Mouse (Mus musculus) embryonic facial prominence, embryonic 10.5 days (tissue): ENCODE results near the gene Cacng2. TPM values are rescaled to one million over a fixed set of nuclear protein-coding genes. Genes with fewer than 3 reads are reported as not detected.

Source experiments
- DNase-seq: peaks from one replicate; pipeline ENCODE4 v3.0.0-alpha.2; 2017; ENCODE audit warnings: low spot score
- H3K27ac ChIP-seq: fragments of 300-500 bp; sonication (generic); replicated peaks from 2 replicates; pipeline ENCODE4 v1.5.1; 2016; ENCODE audit warnings: mild to moderate bottlenecking
- H3K27me3 ChIP-seq: fragments of 300-500 bp; sonication (generic); replicated peaks from 2 replicates; pipeline ENCODE4 v1.6.1; 2016; ENCODE audit warnings: low read depth, mild to moderate bottlenecking; ENCODE audit not compliant: poor library complexity, severe bottlenecking
- H3K36me3 ChIP-seq: fragments of 300-500 bp; sonication (generic); replicated peaks from 2 replicates; pipeline ENCODE4 v1.6.1; 2016; ENCODE audit warnings: mild to moderate bottlenecking, moderate library complexity
- H3K4me1 ChIP-seq: fragments of 300-500 bp; sonication (generic); 2 replicates; pipeline ENCODE4 v1.6.1; 2016
- H3K4me3 ChIP-seq: fragments of 300-500 bp; sonication (generic); 2 replicates; pipeline ENCODE4 v1.5.1; 2016; ENCODE audit warnings: mild to moderate bottlenecking, moderate library complexity
- H3K9me3 ChIP-seq: fragments of 300-500 bp; sonication (generic); 2 replicates; pipeline ENCODE4 v1.6.1; 2016; ENCODE audit warnings: mild to moderate bottlenecking
- WGBS: fragments of 180-500 bp; shearing (Covaris S2); methylation state at CpG from one replicate; pipeline ENCODE4 v1.1.7; 2016; 5-methylcytosine and 5-hydroxymethylcytosine counted together
- polyA plus RNA-seq: library from polyadenylated mRNA; unstranded; fragments of >200 nt; fragmentation: Nextera tagmentation; extraction: Ambion mirVana; gene quantifications from 2 replicates; pipeline ENCODE4 v1.2.1, GENCODE M21; 2016

Gene Cacng2
- polyA plus RNA-seq, 1 experiment from 2014 or later: 0.11 TPM

- no peak for DNase-seq
- no peak overlapping the region for H3K27ac ChIP-seq
- no peaks in the 10 kb centered on the region for H3K36me3 ChIP-seq
- H3K4me1 ChIP-seq: peaks cover 12% of the 10 kb centered on the region; the same call in 1 of the 2 replicates
- no peak overlapping the region for H3K4me3 ChIP-seq
- peaks cover 4% of the 10 kb centered on the region; the same call in 1 of the 2 replicates for H3K27me3 ChIP-seq
- H3K9me3 ChIP-seq: no peaks in the 10 kb centered on the region
- 71% methylated on average over 15 of the region's 15 CpGs for WGBS
Observed at GRCm38 (mm10) chr15:78078776-78079628, 40.8 kb downstream of the Cacng2 start.

DNA sequence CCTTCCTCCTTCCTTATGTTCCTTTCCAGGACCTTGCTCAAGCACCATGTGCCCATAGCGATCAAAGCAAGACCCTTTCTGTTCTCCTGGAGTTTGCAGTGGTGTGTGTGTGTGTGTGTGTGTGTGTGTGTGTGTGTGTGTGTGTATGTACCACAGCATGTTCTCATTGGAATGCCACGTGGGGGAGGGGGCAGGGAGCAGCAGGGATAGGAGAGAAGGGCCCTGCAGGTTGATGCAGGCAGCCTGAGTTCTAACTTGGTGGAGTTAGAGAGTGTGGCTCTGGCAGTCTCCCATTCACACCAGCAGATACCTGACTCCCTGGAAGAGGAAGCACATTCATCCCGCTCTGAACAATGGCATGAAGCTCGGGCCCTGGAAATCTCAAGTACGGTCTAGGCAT lies 41.6 kb downstream of the Cacng2 start:
- Histone ChIP-seq H3K4me1 (peaks cover 9% of the 10 kb centered on the region; the same call in 1 of the 2 replicates), H3K27ac (no peak overlapping the region), H3K4me3 (no peak overlapping the region), H3K27me3 (peaks cover 4% of the 10 kb centered on the region; the same call in 1 of the 2 replicates), H3K36me3 (no peaks in the 10 kb centered on the region), H3K9me3 (no peaks in the 10 kb centered on the region)
- DNase-seq: no peak
- 65% methylated on average over 5 of the region's 5 CpGs for WGBS

DNA sequence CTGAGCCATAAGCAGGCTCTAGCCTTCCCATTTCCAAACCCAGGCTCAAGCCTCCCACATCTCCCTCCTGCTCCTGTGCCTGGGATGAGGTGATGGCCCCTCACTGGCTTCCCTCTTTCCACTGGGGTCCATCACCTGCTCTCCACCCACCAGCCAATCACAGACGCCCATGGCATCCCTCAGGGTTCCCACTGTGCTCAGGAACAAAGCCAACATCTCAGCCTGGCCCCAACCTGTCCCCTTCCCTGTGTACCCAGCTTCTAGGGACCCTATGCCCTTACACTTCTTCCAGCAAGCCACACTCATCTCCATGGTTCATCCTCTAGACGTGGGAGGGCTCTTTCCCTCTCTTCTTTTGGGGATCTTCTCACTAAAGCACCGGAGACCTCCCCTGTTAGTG lies 43.9 kb downstream of the Cacng2 start:
- no peaks in the 10 kb centered on the region for H3K9me3 ChIP-seq
- H3K27me3 ChIP-seq: peaks cover 4% of the 10 kb centered on the region; the same call in 1 of the 2 replicates
- H3K27ac ChIP-seq: no peak overlapping the region
- 41% methylated on average over 3 of the region's 3 CpGs for WGBS
- no peaks in the 10 kb centered on the region for H3K36me3 ChIP-seq
- H3K4me3 ChIP-seq: no peak overlapping the region
- no peak for DNase-seq
- H3K4me1 ChIP-seq: no peaks in the 10 kb centered on the region

GRCm38 (mm10) chr15:78073109-78073508 lies 46.7 kb downstream of the Cacng2 start:
- Histone ChIP-seq H3K9me3 (no peaks in the 10 kb centered on the region), H3K27me3 (peaks cover 4% of the 10 kb centered on the region; the same call in 1 of the 2 replicates), H3K27ac (no peak overlapping the region), H3K4me3 (no peak overlapping the region), H3K4me1 (no peaks in the 10 kb centered on the region), H3K36me3 (no peaks in the 10 kb centered on the region)
- DNase-seq: no peak
- 86% methylated on average over 7 of the region's 7 CpGs for WGBS

GRCm38 (mm10) chr15:78066475-78066874 lies 53.4 kb downstream of the Cacng2 start:
- Histone ChIP-seq H3K4me1 (no peaks in the 10 kb centered on the region), H3K36me3 (no peaks in the 10 kb centered on the region), H3K27me3 (no peaks in the 10 kb centered on the region), H3K27ac (no peak overlapping the region), H3K9me3 (no peaks in the 10 kb centered on the region), H3K4me3 (no peak overlapping the region)
- peak; percentile 84 for DNase-seq
- 2% methylated on average over 5 of the region's 5 CpGs for WGBS

- H3K36me3 ChIP-seq: no peaks in the 10 kb centered on the region
- H3K27ac ChIP-seq: no peak overlapping the region
- DNase-seq: no peak
- 49% methylated on average over 5 of the region's 5 CpGs for WGBS
- H3K4me3 ChIP-seq: no peak overlapping the region
- H3K27me3 ChIP-seq: no peaks in the 10 kb centered on the region
- no peaks in the 10 kb centered on the region for H3K4me1 ChIP-seq
- H3K9me3 ChIP-seq: no peaks in the 10 kb centered on the region
Observed at GRCm38 (mm10) chr15:78065541-78065940, 54.3 kb downstream of the Cacng2 start.

DNA sequence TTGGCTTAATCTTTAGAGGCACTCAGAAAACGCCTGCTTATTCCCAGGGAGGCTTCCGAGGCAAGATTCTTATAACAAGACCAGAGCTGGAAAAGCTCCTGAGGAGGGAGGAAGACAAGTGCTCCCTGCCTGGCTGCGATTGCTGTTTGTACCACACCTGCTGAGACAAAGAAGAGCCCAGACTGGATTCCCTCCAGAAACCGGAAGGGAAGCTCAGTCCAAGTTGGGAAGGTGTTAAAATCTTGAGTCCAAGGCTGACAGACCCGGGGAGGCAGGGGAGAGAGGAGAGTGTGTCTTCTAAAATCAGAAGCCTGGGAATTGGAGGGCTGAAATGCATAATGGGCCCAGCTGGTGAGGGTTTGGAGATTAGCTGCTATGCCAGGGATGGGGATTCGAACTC lies 55.5 kb downstream of the Cacng2 start:
- WGBS: 56% methylated on average over 6 of the region's 6 CpGs
- no peaks in the 10 kb centered on the region for H3K27me3 ChIP-seq
- no peak for DNase-seq
- no peaks in the 10 kb centered on the region for H3K9me3 ChIP-seq
- H3K27ac ChIP-seq: no peak overlapping the region
- H3K4me3 ChIP-seq: no peak overlapping the region
- H3K4me1 ChIP-seq: no peaks in the 10 kb centered on the region
- no peaks in the 10 kb centered on the region for H3K36me3 ChIP-seq

- Histone ChIP-seq H3K4me3 (no peak overlapping the region), H3K4me1 (no peaks in the 10 kb centered on the region), H3K9me3 (no peaks in the 10 kb centered on the region), H3K36me3 (no peaks in the 10 kb centered on the region), H3K27ac (no peak overlapping the region), H3K27me3 (no peaks in the 10 kb centered on the region)
- 80% methylated on average over 14 of the region's 14 CpGs for WGBS
- no peak for DNase-seq
Observed at GRCm38 (mm10) chr15:78062467-78062866, 57.4 kb downstream of the Cacng2 start.

- no peaks in the 10 kb centered on the region for H3K27me3 ChIP-seq
- WGBS: 81% methylated on average over 1 of the region's 1 CpGs
- H3K4me1 ChIP-seq: no peaks in the 10 kb centered on the region
- no peak overlapping the region for H3K27ac ChIP-seq
- H3K4me3 ChIP-seq: no peak overlapping the region
- DNase-seq: no peak
- H3K36me3 ChIP-seq: no peaks in the 10 kb centered on the region
- H3K9me3 ChIP-seq: no peaks in the 10 kb centered on the region
Observed at GRCm38 (mm10) chr15:78056930-78057329, 62.9 kb downstream of the Cacng2 start.

DNA sequence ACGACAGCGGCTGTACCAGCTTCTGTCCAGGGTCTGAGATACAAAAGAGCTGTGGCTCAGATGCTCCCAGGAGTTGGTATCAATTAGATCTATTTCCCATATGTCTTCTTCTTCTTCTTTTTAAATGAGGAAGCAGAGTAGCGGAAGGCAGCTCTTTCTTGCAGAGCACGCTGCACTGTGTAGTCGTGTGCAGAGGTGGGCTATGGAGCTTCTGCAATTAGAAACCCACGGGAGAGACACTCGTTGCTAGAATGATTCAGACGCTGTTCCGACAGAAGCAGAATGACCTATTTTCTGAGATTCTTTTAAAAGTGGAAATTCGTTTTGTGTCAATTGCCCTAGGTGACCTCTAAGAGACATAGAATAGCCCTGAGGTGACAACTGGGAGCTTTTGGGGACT lies 69.1 kb downstream of the Cacng2 start:
- no peaks in the 10 kb centered on the region for H3K27me3 ChIP-seq
- DNase-seq: no peak
- no peak overlapping the region for H3K27ac ChIP-seq
- H3K36me3 ChIP-seq: no peaks in the 10 kb centered on the region
- WGBS: 87% methylated on average over 10 of the region's 10 CpGs
- no peaks in the 10 kb centered on the region for H3K9me3 ChIP-seq
- no peak overlapping the region for H3K4me3 ChIP-seq
- no peaks in the 10 kb centered on the region for H3K4me1 ChIP-seq

- no peak overlapping the region for H3K4me3 ChIP-seq
- no peak for DNase-seq
- no peak overlapping the region for H3K27ac ChIP-seq
- no peaks in the 10 kb centered on the region for H3K9me3 ChIP-seq
- H3K27me3 ChIP-seq: no peaks in the 10 kb centered on the region
- H3K36me3 ChIP-seq: no peaks in the 10 kb centered on the region
- H3K4me1 ChIP-seq: no peaks in the 10 kb centered on the region
- 80% methylated on average over 2 of the region's 2 CpGs for whole genome bisulfite sequencing
Observed at GRCm38 (mm10) chr15:78049933-78050332, 69.9 kb downstream of the Cacng2 start.

DNA sequence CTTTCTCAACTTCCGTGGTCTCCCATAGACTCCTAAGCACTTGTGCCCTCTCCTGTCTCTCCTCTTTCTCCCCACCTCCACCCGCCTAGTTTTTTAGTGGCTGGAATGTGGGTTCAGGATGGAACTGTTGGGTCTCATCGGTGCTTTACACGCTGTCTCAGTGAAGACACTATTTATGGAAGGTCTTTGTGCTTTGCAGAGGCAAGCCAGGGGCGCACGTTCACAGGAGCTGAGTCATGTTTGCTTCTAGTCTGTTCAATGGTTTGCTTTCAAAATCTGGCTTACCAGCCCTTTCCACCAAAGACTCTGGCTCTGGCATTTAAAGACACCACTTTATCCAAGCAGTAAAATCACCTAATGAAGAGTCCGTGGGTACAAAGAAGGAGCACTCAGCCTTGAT lies 74.0 kb downstream of the Cacng2 start:
- no peaks in the 10 kb centered on the region for H3K9me3 ChIP-seq
- H3K4me1 ChIP-seq: no peaks in the 10 kb centered on the region
- no peaks in the 10 kb centered on the region for H3K36me3 ChIP-seq
- WGBS: 72% methylated on average over 7 of the region's 7 CpGs
- no peak overlapping the region for H3K4me3 ChIP-seq
- no peaks in the 10 kb centered on the region for H3K27me3 ChIP-seq
- DNase-seq: no peak
- no peak overlapping the region for H3K27ac ChIP-seq

- no peaks in the 10 kb centered on the region for H3K4me1 ChIP-seq
- 69% methylated on average over 7 of the region's 7 CpGs for WGBS
- no peaks in the 10 kb centered on the region for H3K36me3 ChIP-seq
- H3K4me3 ChIP-seq: no peak overlapping the region
- H3K27me3 ChIP-seq: no peaks in the 10 kb centered on the region
- no peak overlapping the region for H3K27ac ChIP-seq
- no peaks in the 10 kb centered on the region for H3K9me3 ChIP-seq
- no peak for DNase-seq
Observed at GRCm38 (mm10) chr15:78045314-78045713, 74.5 kb downstream of the Cacng2 start.
